Mouse (Mus musculus) MEL (cell line): ENCODE results near the gene Aqp7. TPM values are rescaled to one million over a fixed set of nuclear protein-coding genes. Genes with fewer than 3 reads are reported as not detected.

Experiments
- DNase-seq: peaks from one replicate; pipeline ENCODE4 v3.0.0; 2011; ENCODE audit warnings: low read depth, low spot score
- H3K27ac ChIP-seq: 2 replicates; pipeline ENCODE4 v1.5.1; 2012; ENCODE audit warnings: low read depth, mild to moderate bottlenecking, control low read depth, low read length, moderate library complexity; ENCODE audit not compliant: control insufficient read depth
- H3K27me3 ChIP-seq, 2 experiments: fragments of 150-350 bp in 1 of 2; sonication (generic) in 1 of 2; 2 replicates each; pipeline ENCODE4 v1.6.1; 2012; ENCODE audit warnings: low read length in 2 of 2, mild to moderate bottlenecking in 2 of 2, improper control_type of control experiment in 1 of 2, moderate library complexity in 1 of 2; ENCODE audit not compliant: insufficient read depth in 2 of 2, control insufficient read depth in 1 of 2
- H3K36me3 ChIP-seq, 2 experiments: 2 replicates each; pipeline ENCODE4 v1.6.1; 2012 to 2014; ENCODE audit warnings: low read length in 2 of 2, improper control_type of control experiment in 1 of 2, inconsistent platforms in 1 of 2, mild to moderate bottlenecking in 1 of 2; ENCODE audit not compliant: insufficient read depth in 2 of 2, control insufficient read depth in 1 of 2
- H3K4me1 ChIP-seq, 2 experiments: fragments of 150-350 bp in 1 of 2; sonication (generic) in 1 of 2; 2 replicates each; pipeline ENCODE4 v1.6.1; 2012; ENCODE audit warnings: low read length in 2 of 2, improper control_type of control experiment in 1 of 2, mild to moderate bottlenecking in 1 of 2; ENCODE audit not compliant: insufficient read depth in 2 of 2, control insufficient read depth in 1 of 2
- H3K4me3 ChIP-seq, 2 experiments: fragments of 150-350 bp in 1 of 2; sonication (generic) in 1 of 2; 2 replicates each; pipeline ENCODE4 v1.5.1; 2012; ENCODE audit warnings: low read depth in 2 of 2, low read length in 2 of 2, mild to moderate bottlenecking in 2 of 2, moderate library complexity in 2 of 2, control low read depth in 1 of 2, improper control_type of control experiment in 1 of 2; ENCODE audit not compliant: control insufficient read depth in 1 of 2, insufficient read depth in 1 of 2
- H3K79me2 ChIP-seq: 2 replicates; pipeline ENCODE4 v1.6.1; 2012; ENCODE audit warnings: mild to moderate bottlenecking, low read length, moderate library complexity; ENCODE audit not compliant: control insufficient read depth, poor library complexity, insufficient read depth
- H3K9ac ChIP-seq: 2 replicates; pipeline ENCODE4 v1.6.1; 2012; ENCODE audit warnings: low read depth, mild to moderate bottlenecking, control low read depth, low read length, moderate library complexity; ENCODE audit not compliant: control insufficient read depth, poor library complexity, severe bottlenecking
- H3K9me3 ChIP-seq: fragments of 150-350 bp; sonication (generic); replicated peaks from 2 replicates; pipeline ENCODE4 v1.6.1; 2012; ENCODE audit warnings: mild to moderate bottlenecking, low read length, improper control_type of control experiment, moderate library complexity; ENCODE audit not compliant: insufficient read depth
- BHLHE40 ChIP-seq: IDR thresholded peaks from 2 replicates; pipeline ENCODE4 v1.6.1; 2012; ENCODE audit warnings: low read depth, mild to moderate bottlenecking, inconsistent platforms, low read length, improper control_type of control experiment, borderline replicate concordance
- CHD1 ChIP-seq: IDR thresholded peaks from 2 replicates; pipeline ENCODE4 v1.6.1; 2012; ENCODE audit warnings: low read depth, mild to moderate bottlenecking, inconsistent platforms, low read length, improper control_type of control experiment
- CTCF ChIP-seq, 3 experiments: IDR thresholded peaks in 2 of 3; conservative IDR thresholded peaks in 1 of 3; 2 replicates each; pipeline ENCODE4 v1.5.1; 2011 to 2012; ENCODE audit warnings: low read length in 3 of 3, low read depth in 2 of 3, mild to moderate bottlenecking in 2 of 3, improper control_type of control experiment in 1 of 3, inconsistent platforms in 1 of 3, mixed read lengths in 1 of 3, moderate library complexity in 1 of 3; ENCODE audit not compliant: control insufficient read depth in 1 of 3, insufficient read depth in 1 of 3, poor library complexity in 1 of 3, severe bottlenecking in 1 of 3
- ELF1 ChIP-seq: IDR thresholded peaks from 2 replicates; pipeline ENCODE4 v1.6.1; 2014; ENCODE audit warnings: low read depth, mild to moderate bottlenecking, inconsistent platforms, low read length, improper control_type of control experiment, moderate library complexity
- EP300 ChIP-seq, 2 experiments: IDR thresholded peaks; 2 replicates each; pipeline ENCODE4 v1.6.1; 2011; ENCODE audit warnings: improper control_type of control experiment in 2 of 2, low read length in 2 of 2, low read depth in 1 of 2, mild to moderate bottlenecking in 1 of 2
- GABPA ChIP-seq: IDR thresholded peaks from 2 replicates; pipeline ENCODE4 v1.6.1; 2012; ENCODE audit warnings: low read depth, mild to moderate bottlenecking, inconsistent platforms, low read length, improper control_type of control experiment, moderate library complexity
- GATA1 ChIP-seq: IDR thresholded peaks from 2 replicates; pipeline ENCODE4 v1.6.1; 2011; ENCODE audit warnings: low read depth, low read length, improper control_type of control experiment
- JUND ChIP-seq: IDR thresholded peaks from 2 replicates; pipeline ENCODE4 v1.6.1; 2011; ENCODE audit warnings: low read depth, mild to moderate bottlenecking, improper control_type of control experiment, low read length
- KAT2A ChIP-seq: conservative IDR thresholded peaks from 2 replicates; pipeline ENCODE4 v1.6.1; 2012; ENCODE audit warnings: low read depth, low read length, improper control_type of control experiment, inconsistent platforms
- MAFK ChIP-seq: IDR thresholded peaks from 2 replicates; pipeline ENCODE4 v1.6.1; 2011; ENCODE audit warnings: low read depth, mild to moderate bottlenecking, low read length, improper control_type of control experiment, borderline replicate concordance
- MAZ ChIP-seq: IDR thresholded peaks from 2 replicates; pipeline ENCODE4 v1.6.1; 2012; ENCODE audit warnings: low read depth, mild to moderate bottlenecking, inconsistent platforms, low read length, improper control_type of control experiment
- MXI1 ChIP-seq: IDR thresholded peaks from 2 replicates; pipeline ENCODE4 v1.6.1; 2011; ENCODE audit warnings: mild to moderate bottlenecking, low read depth, low read length, improper control_type of control experiment
- MYB ChIP-seq: IDR thresholded peaks from 2 replicates; pipeline ENCODE4 v1.6.1; 2011; ENCODE audit warnings: mild to moderate bottlenecking, low read depth, low read length, improper control_type of control experiment
- NRF1 ChIP-seq: IDR thresholded peaks from 2 replicates; pipeline ENCODE4 v1.6.1; 2014; ENCODE audit warnings: low read depth, mild to moderate bottlenecking, inconsistent platforms, low read length, improper control_type of control experiment, moderate library complexity; ENCODE audit not compliant: poor library complexity, insufficient read depth, severe bottlenecking
- POLR2A ChIP-seq, 2 experiments: IDR thresholded peaks; 2 replicates each; pipeline ENCODE4 v1.6.1; 2011 to 2012; ENCODE audit warnings: low read length in 2 of 2, mild to moderate bottlenecking in 2 of 2, control low read depth in 1 of 2, improper control_type of control experiment in 1 of 2, low read depth in 1 of 2, moderate library complexity in 1 of 2; ENCODE audit not compliant: control insufficient read depth in 1 of 2, insufficient read depth in 1 of 2, poor library complexity in 1 of 2
- RCOR1 ChIP-seq: IDR thresholded peaks from 2 replicates; pipeline ENCODE4 v1.6.1; 2012; ENCODE audit warnings: low read depth, mild to moderate bottlenecking, inconsistent platforms, low read length, improper control_type of control experiment
- SIN3A ChIP-seq: IDR thresholded peaks from 2 replicates; pipeline ENCODE4 v1.6.1; 2012; ENCODE audit warnings: low read length, improper control_type of control experiment, inconsistent platforms
- TAL1 ChIP-seq: IDR thresholded peaks from 2 replicates; pipeline ENCODE4 v1.6.1; 2012; ENCODE audit warnings: mild to moderate bottlenecking, inconsistent platforms, low read length, moderate library complexity, mixed read lengths
- TCF12 ChIP-seq: IDR thresholded peaks from 2 replicates; pipeline ENCODE4 v1.6.1; 2014; ENCODE audit warnings: low read depth, mild to moderate bottlenecking, inconsistent platforms, low read length, improper control_type of control experiment, moderate library complexity
- UBTF ChIP-seq: IDR thresholded peaks from 2 replicates; pipeline ENCODE4 v1.6.1; 2012; ENCODE audit warnings: low read depth, mild to moderate bottlenecking, inconsistent platforms, low read length, improper control_type of control experiment, moderate library complexity, borderline replicate concordance; ENCODE audit not compliant: insufficient read depth
- USF1 ChIP-seq: IDR thresholded peaks from 2 replicates; pipeline ENCODE4 v1.6.1; 2014; ENCODE audit warnings: low read depth, mild to moderate bottlenecking, inconsistent platforms, low read length, improper control_type of control experiment, moderate library complexity
- USF2 ChIP-seq, 2 experiments: IDR thresholded peaks; 2 replicates each; pipeline ENCODE4 v1.6.1; 2011 to 2012; ENCODE audit warnings: improper control_type of control experiment in 2 of 2, low read length in 2 of 2, borderline replicate concordance in 1 of 2, inconsistent platforms in 1 of 2, low read depth in 1 of 2, mild to moderate bottlenecking in 1 of 2; ENCODE audit not compliant: insufficient read depth in 1 of 2
- ZKSCAN1 ChIP-seq: IDR thresholded peaks from 2 replicates; pipeline ENCODE4 v1.6.1; 2012; ENCODE audit warnings: low read depth, mild to moderate bottlenecking, inconsistent platforms, low read length, improper control_type of control experiment, moderate library complexity
- polyA plus RNA-seq, 2 experiments: library from polyadenylated mRNA; stranded (reverse) in 1 of 2; unstranded in 1 of 2; fragments of >175 nt in 1 of 2; fragments of >200 nt in 1 of 2; gene quantifications; 2 replicates each; pipeline versions ENCODE4 v1.2.1 to v1.2.4; 2012; ENCODE audit warnings: low replicate concordance in 2 of 2, low read depth in 1 of 2; ENCODE audit not compliant: insufficient read length in 2 of 2, insufficient read depth in 1 of 2, missing spikeins in 1 of 2
- total RNA-seq: library from RNA; depleted of rRNA; stranded (reverse); fragments of 300-350 nt; gene quantifications from 2 replicates; pipeline ENCODE4 v1.2.3, GENCODE M21; 2012

Aqp7 gene
- total and polyA plus RNA-seq, 3 experiments: 0.06 TPM; not detected in 2

GRCm38 (mm10) chr4:41050726-41051675 is 3.1 kb upstream of the Aqp7 start (continued):
- TF ChIP-seq POLR2A (IDR thresholded peaks at IDR 0.05; ENCODE audit: control insufficient read depth in 1 of 2, insufficient read depth in 1 of 2, low read depth in 1 of 2, low read length in 2 of 2, poor library complexity in 1 of 2): no peak
- TF ChIP-seq EP300 (IDR thresholded peaks at IDR 0.05; ENCODE audit: low read depth in 1 of 2, low read length in 2 of 2): no peak
- 0 out of 2 replicates have a peak, but pooled peaks have one; percentile 29 for TF ChIP-seq JUND
- TF ChIP-seq MAFK: no peak
- TF ChIP-seq BHLHE40: no peak; the same call in 1 of the 2 replicates
- peak; percentile 64; the same call in 1 of the 2 replicates for TF ChIP-seq SIN3A
- peak; percentile 56; the same call in 1 of the 2 replicates for TF ChIP-seq MXI1
- TF ChIP-seq USF1: 0 out of 2 replicates have a peak, but pooled peaks have one; percentile 5
- TF ChIP-seq CHD1: no peak
- no peak for TF ChIP-seq TAL1
- no peak for TF ChIP-seq TCF12
- no peak for TF ChIP-seq KAT2A
- no peak for TF ChIP-seq ZKSCAN1
- TF ChIP-seq MYB: no peak
- TF ChIP-seq GATA1: no peak

GRCm38 (mm10) chr4:41048926-41049325 is 987 bp upstream of the Aqp7 start:
- Histone ChIP-seq H3K4me1 (no peaks in the 10 kb centered on the region), H3K36me3 (no peaks in the 10 kb centered on the region), H3K9me3 (no peaks in the 10 kb centered on the region), H3K4me3 (no peak overlapping the region), H3K9ac (no peak overlapping the region), H3K27me3 (no peaks in the 10 kb centered on the region), H3K27ac (no peak overlapping the region), H3K79me2 (no peaks in the 10 kb centered on the region)
- no peak for DNase-seq
- TF ChIP-seq UBTF (no peak), MYB (no peak), BHLHE40 (no peak), ELF1 (no peak), GABPA (no peak), CTCF (IDR thresholded peaks at IDR 0.05 in 2 of 3, conservative IDR thresholded peaks at IDR 0.05 in 1 of 3; ENCODE audit: control insufficient read depth in 1 of 3, insufficient read depth in 1 of 3, low read depth in 2 of 3, low read length in 3 of 3, poor library complexity in 1 of 3, severe bottlenecking in 1 of 3) (no peak), NRF1 (no peak), POLR2A (IDR thresholded peaks at IDR 0.05; ENCODE audit: control insufficient read depth in 1 of 2, insufficient read depth in 1 of 2, low read depth in 1 of 2, low read length in 2 of 2, poor library complexity in 1 of 2) (no peak), MAZ (no peak), RCOR1 (no peak), MXI1 (no peak), SIN3A (no peak), USF2 (IDR thresholded peaks at IDR 0.05; ENCODE audit: borderline replicate concordance in 1 of 2, insufficient read depth in 1 of 2, low read depth in 1 of 2, low read length in 2 of 2) (no peak)
